Mouse (Mus musculus) urinary bladder, adult 18-20 months (tissue): Measurements from ENCODE around the gene Sv2c.

Experiments used
- DNase-seq, 2 experiments: peaks; one replicate each; pipeline ENCODE4 v3.0.0; 2022; ENCODE audit warnings: low spot score in 2 of 2, mixed read lengths in 2 of 2

Sv2c gene

DNA sequence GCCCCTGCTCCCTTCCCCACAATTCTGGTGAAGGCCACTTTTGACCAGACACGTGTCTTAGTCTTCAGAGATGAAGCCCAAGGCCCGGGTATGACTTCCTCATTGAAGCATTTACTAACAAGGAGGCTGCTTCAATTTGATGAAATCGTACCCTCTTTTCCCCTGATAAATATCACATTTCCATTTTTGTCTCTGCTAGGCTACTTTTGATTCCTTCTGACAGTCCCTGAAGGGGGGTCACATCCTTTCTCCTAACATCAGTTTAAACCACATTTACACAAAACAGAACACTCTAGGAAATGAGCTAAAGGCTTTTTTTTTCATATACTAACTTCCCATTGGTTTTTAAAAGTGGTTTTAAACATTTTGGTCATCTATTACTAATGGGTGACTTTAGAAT is 79.6 kb downstream of the Sv2c start:
- no peak for DNase-seq

DNA sequence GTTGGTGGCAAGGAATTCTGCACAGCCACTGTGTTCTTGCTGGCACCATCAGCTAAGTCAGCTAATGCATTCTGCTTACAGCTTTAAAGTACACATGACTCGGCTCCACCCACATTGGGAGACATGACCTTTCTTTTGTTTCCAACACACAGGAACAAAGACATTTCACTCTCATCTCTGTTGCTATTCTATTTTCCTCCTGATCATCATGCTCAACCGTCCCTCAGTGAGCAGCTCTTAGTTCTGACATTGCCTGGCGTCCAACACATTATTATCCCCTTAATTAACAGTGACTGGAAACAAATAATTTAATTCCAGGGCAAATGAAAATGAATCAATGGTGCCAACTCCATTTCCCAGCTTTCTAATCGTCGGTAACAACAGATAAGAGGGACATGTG is 87.0 kb downstream of the Sv2c start:
- no peak for DNase-seq

DNA sequence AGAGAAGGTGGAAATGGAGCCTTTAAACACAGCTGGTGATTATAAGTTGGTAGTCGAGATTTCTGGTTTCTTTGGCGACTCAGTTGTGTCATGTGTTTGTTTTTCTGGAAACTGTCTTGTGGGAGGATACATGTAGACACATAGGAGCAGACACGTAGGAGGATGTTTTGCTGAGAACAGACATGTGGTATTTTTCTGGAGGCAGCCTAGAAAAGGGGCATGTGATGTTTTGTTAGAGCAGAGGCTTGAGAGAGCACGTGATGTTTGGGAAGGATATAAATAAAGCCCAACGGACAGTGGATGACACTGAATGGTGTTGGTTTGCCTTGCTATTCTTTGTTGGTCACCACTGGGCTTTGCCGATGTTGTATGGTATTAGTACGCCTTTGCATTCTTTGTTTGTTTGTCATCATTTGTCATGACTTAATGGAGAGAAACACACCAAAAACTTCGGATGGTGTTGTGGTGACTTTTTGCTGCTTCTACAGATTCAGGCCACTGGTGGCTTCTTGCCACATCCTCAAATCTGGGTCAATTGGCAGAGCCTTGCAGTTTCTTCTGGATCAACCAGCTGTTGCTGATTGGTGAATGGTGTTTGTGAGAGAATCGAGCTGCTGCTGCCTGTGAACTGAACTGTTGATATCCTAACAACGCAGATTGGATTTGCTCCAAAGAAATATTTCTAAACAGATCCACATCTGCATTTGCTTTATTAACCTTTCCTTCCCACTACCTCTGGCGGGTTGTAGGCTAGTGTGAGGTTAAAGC is 91.9 kb downstream of the Sv2c start:
- no peak for DNase-seq

DNA sequence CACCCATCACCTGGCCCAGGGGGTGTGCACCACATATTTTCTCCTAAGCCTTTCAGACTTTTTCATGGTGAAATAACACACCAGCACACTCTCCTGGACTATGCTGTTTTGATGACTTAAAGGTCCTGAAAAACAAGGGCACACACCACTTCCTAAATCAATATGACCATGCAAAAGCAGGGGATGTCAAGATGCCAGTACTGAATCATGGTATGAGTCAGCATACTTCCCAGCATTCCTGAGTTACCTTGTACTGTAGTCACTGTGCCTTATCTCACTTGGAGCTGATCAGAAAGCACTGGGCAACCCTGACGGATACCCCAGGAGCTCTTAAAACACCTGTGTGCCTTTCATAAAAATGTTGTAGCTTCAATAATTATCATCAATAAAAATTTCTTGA is 92.8 kb downstream of the Sv2c start:
- DNase-seq, result no peak

DNA sequence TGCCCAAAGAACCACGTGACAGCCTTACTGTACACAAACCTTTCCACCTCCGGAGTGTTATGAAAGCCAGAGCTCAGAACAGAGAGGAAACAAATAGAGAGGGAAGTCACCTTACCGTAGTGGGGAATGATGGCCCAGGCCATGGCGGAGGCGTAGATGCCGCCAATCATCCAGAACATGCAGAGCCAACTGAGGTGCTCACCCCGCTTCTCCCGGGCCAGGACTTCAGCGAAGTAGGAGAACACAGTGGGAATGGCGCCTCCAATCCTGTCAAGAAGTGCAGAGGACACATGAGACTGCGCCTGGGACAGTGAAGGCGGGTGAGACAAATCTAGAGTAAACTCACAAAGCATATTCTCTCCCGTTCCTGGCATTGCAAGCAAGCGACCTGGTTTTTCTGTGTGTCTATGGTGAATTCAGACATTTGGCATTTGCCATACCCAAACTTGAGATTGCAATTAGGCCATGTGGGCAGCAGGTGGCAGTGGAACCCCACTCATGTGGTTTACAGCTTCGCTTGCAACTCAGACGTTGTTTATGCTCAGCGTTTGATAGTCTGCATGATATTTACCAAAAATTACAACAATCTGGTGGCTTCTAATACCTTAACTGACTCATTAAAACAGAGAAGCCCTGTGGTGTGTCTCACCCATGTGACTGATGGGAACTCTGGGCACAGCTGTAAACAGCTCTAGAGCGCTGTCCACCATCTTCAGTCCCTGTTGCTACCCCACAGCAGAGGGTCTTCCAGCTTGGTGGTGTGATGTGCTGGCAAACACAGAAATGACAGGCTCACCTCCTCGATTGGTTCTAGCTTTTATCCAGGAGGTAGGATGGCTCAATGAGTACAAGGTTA is 101.8 kb downstream of the Sv2c start:
- peak; percentile 6 to 57 for DNase-seq

DNA sequence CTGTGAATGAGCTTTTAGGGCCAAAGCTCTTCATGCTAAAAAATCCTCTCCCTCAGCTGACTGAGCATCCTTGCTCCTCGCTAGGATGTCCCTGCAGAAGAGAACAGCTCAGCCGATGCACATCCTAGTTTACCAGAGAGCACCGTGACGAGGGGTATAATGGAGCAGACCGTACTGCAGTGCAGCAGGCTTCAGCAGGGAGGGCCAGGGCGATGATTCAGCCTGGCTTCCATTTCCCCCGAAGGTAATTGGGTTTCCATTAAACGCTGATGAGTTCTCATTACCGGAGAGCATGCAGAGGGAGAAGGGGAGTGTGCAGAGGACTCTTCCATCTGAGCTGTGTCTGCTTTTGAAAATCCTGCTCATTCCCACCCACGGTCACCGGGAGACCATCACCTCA is 108.5 kb downstream of the Sv2c start:
- no peak for DNase-seq

DNA sequence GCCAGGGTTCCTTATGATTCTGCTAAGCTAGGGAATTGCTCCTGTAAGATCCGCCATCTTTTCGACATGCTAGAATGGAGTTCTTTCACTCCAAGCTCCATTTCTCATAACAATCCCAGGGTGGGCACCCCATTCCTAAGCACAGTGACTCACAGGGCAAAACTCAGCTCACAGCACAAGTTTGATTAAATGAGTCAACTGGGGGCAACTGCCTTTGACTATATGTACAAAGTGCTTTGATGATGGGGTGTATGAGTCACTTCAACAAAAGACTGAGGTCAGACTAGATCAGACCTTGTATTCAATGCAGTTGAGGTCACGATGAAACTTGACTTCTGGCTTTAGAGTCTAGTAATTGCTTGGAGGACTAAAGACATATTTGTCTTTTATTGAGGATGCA is 116.9 kb downstream of the Sv2c start:
- no peak for DNase-seq

DNA sequence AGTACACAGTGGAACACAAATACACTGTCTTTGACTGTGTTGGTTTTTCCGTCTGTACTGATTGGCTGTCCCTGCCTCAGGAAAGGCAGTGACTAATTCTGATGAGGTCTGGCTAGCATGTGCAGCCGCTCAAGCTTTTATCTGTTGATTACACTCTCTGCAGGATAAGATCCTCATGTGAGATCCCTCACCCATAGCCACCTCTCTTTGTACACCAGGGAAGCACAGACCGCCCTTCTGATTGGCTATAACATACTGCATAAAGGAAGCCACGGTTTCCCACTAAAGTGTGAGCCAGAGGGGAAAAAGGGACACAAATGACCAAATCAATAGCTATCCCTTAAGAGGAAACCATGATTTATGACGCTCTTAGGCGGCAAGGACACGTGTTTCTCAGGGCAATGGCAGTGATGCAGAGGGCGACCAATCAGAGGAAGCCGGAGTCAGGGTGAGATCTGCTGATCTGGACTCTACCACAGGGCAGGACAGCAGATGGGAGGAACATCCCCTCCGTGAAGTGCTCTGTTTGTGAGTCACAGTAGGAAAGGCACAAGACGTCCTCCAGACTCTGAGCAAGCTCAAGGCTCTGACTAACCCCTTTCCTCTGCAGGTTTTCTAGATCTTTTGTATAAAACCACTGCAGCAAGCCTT is 121.4 kb downstream of the Sv2c start:
- no peak for DNase-seq

DNA sequence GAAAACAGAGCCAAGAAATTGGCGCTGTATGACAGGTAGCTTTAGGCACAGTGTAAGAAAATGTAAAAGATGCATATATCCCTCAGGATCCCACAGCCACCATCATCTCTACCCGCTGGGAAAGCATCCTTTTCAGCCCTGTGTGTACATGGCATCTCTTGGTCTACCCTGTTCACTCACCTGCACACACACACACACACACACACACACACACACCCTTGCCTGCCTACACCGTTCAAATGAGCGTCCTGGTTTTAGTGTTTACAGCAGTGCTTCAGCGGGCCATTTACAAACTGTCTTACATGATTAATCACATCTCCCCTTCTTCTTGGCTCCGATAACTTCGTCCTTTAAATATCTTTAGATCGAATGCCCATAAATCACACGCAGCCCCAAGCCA is 123.4 kb downstream of the Sv2c start:
- DNase-seq, result no peak

DNA sequence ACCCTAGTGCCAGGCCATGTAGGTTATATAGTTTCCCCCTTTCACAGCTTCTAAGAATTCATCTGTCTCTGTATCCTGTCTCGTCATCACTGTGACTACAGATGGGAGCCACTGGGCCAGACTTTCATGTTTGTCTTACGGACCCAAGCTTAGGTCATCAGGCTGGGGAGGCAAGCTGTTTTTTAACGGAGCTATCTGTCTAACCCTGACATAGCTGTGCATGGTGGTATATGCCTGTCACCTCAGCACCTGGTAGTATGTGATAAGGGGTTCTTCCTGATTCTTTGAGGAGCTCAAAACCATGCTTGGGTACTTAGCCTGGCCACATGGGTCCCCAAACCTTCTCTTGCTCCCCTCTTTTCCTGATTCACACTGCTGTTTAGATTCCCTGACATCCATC is 124.2 kb downstream of the Sv2c start:
- DNase-seq, result no peak

DNA sequence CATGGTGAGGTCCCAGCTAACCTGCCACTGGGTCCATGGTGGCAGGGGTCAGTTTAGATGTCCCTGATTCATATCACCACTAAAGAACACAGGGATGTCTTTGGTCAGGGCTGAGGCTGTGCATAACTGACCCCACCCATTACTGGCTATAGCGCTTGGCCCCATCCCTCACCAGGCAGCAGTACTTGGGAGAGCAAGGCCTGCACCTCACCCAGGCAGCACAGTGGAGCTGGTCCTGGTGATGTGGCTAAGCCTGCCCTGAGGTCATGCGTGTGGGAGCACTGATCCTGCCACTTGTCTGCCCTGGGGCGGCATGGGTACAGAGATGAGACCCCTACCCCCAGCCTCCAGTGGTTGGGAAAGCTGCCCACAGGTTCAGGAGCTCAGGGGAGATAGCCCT is 128.8 kb downstream of the Sv2c start:
- no peak for DNase-seq

DNA sequence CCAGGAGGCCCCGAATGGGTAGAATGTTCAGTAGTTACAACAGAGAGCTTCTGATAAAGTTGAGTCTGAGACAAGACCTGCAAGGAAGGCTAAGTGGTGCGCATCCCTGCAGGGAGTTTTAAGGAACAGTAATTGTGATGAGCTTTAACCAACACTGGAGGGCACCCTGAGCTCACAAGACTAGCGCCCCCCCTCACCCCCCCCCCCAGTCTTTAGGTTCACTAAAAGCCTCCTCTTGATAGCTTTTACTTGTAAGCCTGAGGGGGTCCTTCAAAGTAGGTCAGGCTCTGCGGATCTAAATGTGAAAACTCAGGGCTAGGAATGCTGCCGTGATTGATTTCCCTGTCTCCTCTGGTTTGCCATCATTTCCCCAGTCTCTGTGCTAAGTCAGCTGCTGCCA is 129.9 kb downstream of the Sv2c start:
- DNase-seq, result no peak

DNA sequence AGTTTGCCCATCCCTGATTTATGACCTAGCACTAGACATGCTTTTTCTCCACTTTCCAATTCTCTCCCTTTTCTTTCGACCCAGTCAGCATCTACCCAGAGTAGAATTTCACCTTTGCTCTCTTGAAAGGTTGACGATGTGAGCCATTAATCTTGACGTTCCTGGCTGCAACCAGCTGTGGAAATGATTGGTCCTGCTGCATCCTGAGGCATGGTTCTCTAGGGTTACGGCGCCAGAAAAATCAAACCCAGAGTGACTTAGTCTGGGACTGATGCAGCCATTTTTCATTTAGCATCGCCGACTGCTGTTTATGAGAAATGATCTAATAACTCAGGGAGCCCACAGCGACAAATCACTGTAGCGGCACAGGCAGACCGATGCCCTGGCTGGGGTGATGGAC is 133.0 kb downstream of the Sv2c start:
- no peak for DNase-seq

DNA sequence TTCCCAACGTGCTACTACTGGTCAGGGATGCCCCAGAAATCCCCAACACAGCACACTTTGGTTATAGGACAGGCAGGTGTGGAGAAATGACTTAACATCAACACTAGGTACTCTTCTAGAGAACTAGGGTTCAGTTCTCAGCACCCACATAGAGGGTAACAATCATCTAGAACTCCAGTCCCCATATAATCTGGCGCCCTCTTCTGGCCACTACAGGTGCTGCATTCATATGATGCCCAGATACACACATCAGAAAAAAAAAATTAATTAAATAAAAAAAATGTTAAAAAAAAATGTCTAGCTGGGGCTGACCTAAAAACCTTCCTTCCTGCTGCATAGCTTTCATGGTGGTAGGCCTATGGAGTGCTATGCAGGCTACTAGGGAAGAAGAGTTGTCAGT is 135.1 kb downstream of the Sv2c start:
- DNase-seq, result no peak

DNA sequence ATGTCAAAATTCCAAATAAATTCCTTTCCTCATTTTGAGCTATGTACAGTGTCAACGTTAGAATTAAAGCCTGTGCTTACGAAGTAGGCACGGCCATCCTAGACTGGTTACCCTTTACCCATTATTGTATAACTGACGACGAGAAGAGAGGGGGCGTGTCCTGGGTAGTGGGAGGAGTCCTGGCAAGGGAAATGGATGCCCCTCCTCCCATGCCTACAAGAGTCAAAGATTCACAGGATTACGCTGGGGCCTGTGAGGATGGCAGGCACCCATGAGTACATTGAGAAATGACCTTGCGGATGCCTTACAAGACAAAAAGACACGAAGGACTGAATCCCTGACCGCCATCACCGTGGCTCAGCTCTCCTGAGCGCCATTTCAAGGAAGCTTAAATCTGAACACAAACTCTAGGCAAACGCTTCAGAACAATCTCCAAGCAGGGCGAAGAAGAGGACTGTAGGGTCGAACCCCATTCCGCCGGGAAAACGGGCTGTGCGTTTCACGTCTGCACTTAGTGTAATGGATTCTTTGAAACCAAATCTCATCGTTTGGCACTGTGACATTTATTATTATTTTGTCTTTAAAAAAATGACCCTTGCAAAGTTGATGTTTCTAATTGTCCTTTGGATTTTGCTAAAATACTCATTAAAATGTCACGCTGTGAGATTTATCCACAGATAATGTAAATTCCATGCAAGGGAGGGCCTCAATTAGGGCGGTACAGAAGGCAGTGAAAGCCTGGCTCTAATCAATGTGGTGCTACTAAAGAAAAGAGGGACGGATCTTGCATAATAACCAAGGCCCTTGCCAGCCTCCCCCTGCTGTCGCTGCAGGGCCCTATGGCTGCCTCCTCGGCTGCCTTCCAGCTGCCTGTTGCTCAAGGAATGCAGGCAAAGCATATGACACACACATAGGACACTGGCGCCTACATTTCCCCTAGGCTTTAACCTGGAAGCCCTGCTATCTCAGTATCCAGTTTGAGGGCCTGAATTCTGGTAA is 137.4 kb downstream of the Sv2c start:
- DNase-seq, result no peak

DNA sequence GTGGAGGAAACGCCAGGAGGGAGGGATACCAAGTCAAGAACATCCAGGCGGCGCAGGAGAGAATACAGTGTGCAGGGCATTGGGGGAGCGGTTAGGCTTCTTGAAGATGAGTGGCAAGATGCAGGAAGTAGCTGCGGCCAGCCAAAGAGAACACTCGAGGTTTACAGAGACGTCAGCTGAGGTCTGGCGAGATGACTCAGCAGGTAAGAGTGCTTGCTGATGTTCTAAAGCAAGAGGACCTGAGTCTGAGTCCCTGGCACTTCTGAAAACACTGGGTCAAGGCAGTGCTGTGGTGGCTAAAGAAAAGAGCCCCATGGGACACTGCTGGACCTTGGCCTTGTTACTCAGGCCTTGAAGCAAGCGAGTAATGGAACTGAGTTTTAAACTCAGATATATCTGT is 144.2 kb downstream of the Sv2c start:
- no peak for DNase-seq

DNA sequence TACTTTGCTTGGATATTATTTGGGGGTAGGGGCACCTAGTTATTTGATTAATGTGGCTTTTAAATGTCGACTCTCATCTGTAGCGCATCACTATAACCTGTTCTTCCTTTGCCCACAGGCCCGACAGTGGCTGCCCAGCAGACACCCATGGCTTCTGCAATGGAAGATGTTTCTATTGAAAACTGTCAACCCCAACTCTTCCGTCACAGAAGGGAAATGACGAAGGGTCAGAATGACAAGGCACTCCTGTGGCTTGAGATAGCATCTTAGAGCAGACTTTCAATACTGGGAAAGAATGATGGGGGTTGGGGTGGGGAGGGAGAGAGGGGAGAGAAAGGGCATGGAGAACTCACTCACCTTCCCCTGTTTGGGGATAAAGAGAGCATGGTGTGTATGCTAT is 145.2 kb downstream of the Sv2c start:
- DNase-seq, result no peak

DNA sequence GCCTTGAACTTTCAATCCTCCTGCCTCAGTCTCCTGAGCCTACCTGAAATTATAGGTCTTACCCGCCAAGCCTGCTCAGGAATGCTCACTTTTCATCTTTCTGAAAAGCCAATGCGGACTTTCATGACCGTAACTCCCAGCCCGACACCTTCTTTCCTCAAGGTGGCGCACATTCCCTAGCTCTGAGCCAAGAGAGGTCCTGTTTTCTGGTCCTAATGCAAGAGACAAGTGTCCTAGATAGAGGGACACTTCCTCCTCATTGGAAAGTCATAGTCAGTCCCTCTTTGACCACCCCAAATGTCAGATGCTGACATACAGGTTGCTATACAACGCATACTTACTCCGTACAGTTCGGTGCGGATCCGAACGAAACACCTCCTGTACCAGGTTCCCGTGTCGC is 146.0 kb downstream of the Sv2c start:
- DNase-seq, result no peak

DNA sequence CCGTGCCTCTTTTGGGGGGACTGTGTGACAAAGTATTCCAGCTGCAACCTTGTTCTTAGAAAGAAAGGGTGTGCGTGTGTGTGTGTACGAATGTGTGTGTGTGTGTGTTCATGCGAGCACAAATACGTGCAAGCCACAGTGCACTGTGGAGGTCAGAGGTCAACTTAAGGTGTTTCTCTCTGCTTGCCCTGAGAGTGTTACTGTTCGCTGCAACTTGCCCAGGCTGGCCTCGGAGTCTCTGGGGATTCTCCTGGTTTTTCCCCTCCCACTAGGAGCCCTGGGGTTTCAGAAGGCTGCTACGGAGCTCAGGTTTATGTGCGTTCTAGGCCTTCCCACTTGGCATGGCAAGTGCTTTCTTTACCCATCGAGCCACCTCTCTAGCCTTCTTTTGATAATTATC is 157.2 kb downstream of the Sv2c start:
- DNase-seq, result no peak

DNA sequence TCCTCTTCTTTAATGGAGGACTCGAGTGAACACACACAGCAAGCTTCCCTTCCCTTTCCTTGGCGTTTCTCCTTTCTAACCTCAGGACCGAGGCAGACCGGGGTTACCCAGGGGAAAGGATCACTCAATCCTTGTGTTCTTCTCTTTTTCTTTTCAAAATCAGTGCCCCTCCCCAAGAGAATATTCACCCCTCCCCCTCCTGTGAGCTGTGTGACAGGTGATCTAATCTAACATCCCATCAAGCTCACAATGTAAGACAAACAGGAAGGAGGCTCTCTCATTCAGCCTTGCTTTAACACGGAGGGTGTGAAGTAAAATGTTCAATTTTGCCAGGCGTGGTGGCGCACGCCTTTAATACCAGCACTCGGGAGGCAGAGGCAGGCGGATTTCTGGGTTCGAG is 158.3 kb downstream of the Sv2c start:
- no peak for DNase-seq

DNA sequence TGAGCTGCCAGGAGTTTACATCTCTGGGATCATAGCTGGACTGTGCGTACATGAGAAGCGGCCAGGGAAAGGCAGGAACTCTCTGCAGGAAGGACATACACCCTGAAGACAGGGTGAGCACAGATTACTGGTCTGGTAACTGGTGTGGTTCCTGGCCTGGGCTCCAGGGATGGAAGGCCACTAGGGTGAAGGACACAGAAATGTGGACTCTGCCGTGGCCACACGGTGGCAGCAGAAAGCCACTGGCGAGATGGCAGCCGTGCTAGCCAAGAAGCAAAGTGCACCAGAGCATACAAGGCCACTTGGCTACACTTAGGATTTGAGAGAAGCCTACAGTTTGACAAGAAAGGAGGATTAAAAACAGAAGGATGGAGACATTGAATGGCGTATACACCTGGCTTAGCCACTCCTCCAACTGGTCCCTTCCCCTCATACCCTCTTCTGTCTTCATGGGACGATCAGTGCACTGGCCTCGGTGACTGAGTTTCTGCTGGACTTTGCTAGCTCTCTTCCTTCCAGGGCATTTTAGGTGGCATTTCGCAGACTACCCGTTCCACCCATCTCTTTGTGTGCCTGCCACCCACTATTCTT is 158.9 kb downstream of the Sv2c start:
- peak; percentile 20 to 59 for DNase-seq
